Mouse (Mus musculus) hindbrain, embryonic 15.5 days (tissue): ENCODE measurements at regions not wholly inside any gene's neighbourhood (a gene's known extent, or its start where the extent isn't known, plus 50 kb on each side); places are given as distances from the start of the nearest gene placed in this dataset.
A peak's percentile ranks its signal among the peaks of the same experiment; 100 is the strongest.

ENCODE experiments used
- ATAC-seq: fragments of 200-750 bp; cut with Nextera tagmentation; 2 replicates; pipeline ENCODE4 v1.8.0; 2017; ENCODE audit warnings: low read depth, moderate number of reproducible peaks, moderate TSS enrichment; ENCODE audit not compliant: low FRiP score
- H3K27ac ChIP-seq: fragments of 300-500 bp; sonication (generic); replicated peaks from 2 replicates; pipeline ENCODE4 v1.5.1; 2015; ENCODE audit warnings: mild to moderate bottlenecking, inconsistent platforms
- H3K27me3 ChIP-seq: fragments of 300-500 bp; sonication (generic); 2 replicates; pipeline ENCODE4 v1.6.1; 2015; ENCODE audit warnings: control low read depth, inconsistent platforms
- H3K36me3 ChIP-seq: fragments of 300-500 bp; sonication (generic); 2 replicates; pipeline ENCODE4 v1.6.1; 2015; ENCODE audit warnings: control low read depth, inconsistent platforms
- H3K4me1 ChIP-seq: fragments of 300-500 bp; sonication (generic); replicated peaks from 2 replicates; pipeline ENCODE4 v1.6.1; 2015; ENCODE audit warnings: control low read depth, inconsistent platforms
- H3K4me2 ChIP-seq: fragments of 300-500 bp; sonication (generic); 2 replicates; pipeline ENCODE4 v1.6.1; 2015; ENCODE audit warnings: moderate library complexity, mild to moderate bottlenecking, inconsistent platforms
- H3K4me3 ChIP-seq: fragments of 300-500 bp; sonication (generic); 2 replicates; pipeline ENCODE4 v1.5.1; 2015; ENCODE audit warnings: mild to moderate bottlenecking, inconsistent platforms
- H3K9ac ChIP-seq: fragments of 300-500 bp; sonication (generic); 2 replicates; pipeline ENCODE4 v1.6.1; 2015; ENCODE audit warnings: inconsistent platforms
- H3K9me3 ChIP-seq: fragments of 300-500 bp; sonication (generic); 2 replicates; pipeline ENCODE4 v1.6.1; 2016; ENCODE audit warnings: control low read depth, inconsistent platforms
- WGBS: fragments of 180-500 bp; shearing (Covaris S2); methylation state at CpG from one replicate; pipeline ENCODE4 v1.1.7; 2015; 5-methylcytosine and 5-hydroxymethylcytosine counted together

DNA sequence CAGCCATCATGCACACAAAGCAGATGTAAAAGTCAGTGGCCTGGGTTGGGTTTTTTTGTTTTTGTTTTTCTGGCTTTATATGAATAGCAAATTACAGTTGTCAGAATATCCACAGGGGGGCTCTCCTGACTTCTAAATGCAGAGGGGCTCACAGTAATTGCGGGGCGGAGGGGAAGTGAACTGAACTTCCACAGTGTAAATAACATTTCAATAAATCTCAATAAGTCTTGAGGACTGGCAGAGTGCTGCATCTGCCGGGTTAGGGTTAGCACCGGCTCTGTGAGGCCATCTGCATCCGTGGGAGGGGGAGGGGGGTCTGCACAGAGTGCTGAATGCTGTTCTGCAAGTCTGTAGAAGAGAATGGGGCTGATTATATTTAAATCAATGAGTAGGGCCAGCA, 50.3 kb upstream of the Arl4c start:
- Histone ChIP-seq H3K27ac (no peak overlapping the region), H3K4me1 (peaks cover 18% of the 10 kb centered on the region), H3K4me2 (no peak overlapping the region), H3K27me3 (no peaks in the 10 kb centered on the region), H3K9me3 (no peaks in the 10 kb centered on the region), H3K9ac (no peak overlapping the region), H3K36me3 (no peaks in the 10 kb centered on the region), H3K4me3 (no peak overlapping the region)
- ATAC-seq, result 0 out of 2 replicates have a peak, but pooled peaks have one; percentile 59
- WGBS, result 6% methylated on average over 5 of the region's 5 CpGs

DNA sequence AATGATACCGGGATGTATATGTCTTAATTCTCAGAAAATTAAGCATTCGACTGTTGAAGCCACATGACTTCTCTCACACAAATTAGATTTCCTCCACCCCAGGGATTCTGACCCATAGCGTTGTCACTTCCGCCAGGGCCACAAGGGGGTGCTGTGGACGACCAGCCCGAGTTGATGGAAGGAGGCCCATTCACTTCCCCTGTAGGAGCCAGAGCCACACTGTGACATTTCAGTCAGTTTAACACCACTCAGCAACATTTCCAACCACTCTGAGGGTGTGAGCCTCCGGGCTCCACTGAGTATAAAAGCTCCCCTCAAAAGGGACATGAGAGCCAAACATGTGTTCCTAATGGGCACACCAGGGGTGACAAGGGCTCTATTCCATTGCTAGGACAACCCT, 54.6 kb upstream of the Arl4c start:
- H3K4me3 ChIP-seq, result no peak overlapping the region
- H3K27me3 ChIP-seq, result no peaks in the 10 kb centered on the region
- peaks cover 27% of the 10 kb centered on the region for H3K4me1 ChIP-seq
- H3K27ac ChIP-seq, result peak overlapping the region; percentile 49
- H3K9ac ChIP-seq, result no peak overlapping the region
- no peaks in the 10 kb centered on the region for H3K9me3 ChIP-seq
- H3K4me2 ChIP-seq, result no peak overlapping the region
- no peak for ATAC-seq
- H3K36me3 ChIP-seq, result no peaks in the 10 kb centered on the region
- WGBS, result 61% methylated on average over 7 of the region's 7 CpGs

DNA sequence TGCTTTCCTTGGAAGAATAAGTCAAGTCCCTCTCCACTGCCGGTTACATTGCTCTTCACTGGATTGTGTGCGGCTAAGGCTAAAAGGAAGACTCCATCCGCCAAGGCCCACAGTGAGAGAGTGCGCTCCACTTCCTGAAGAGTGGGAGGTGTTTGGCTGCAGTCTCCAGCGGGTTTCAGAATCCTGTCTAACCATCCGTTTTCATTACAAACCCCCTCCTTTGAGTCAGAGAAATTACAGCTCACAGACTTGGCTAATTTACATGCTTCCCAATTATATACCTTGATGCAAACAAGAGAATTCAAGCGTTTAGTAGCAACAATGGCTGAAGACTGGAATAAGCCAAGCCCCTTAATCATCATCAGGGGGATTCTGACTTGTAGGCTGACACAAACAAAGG, 55.1 kb upstream of the Arl4c start:
- 36% methylated on average over 7 of the region's 7 CpGs for WGBS
- H3K4me3 ChIP-seq, result no peak overlapping the region
- H3K27me3 ChIP-seq, result no peaks in the 10 kb centered on the region
- 0 out of 2 replicates have a peak, but pooled peaks have one; percentile 67 for ATAC-seq
- no peak overlapping the region for H3K9ac ChIP-seq
- H3K4me2 ChIP-seq, result no peak overlapping the region
- peaks cover 26% of the 10 kb centered on the region for H3K4me1 ChIP-seq
- no peaks in the 10 kb centered on the region for H3K9me3 ChIP-seq
- H3K36me3 ChIP-seq, result no peaks in the 10 kb centered on the region
- H3K27ac ChIP-seq, result peak overlapping the region; percentile 49

DNA sequence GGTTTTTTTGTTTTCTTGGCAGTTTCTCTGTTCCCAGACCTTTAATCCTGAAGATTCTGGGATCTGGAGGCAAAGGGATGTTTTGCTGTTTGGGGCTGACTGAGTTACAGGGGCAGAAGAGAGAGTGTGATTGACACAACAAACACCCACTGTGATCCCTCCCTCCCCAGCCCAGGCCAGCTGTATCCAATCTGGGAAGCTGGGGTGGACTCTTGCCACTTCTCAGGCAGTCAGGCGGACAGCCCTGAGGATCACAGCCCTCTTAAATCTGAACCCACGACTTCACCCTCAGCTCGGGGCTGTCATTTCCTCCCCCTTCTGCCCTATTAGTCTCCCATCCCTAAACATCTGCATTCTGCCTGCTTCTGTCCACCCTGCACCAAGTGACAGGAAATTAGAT, 55.7 kb upstream of the Arl4c start:
- Histone ChIP-seq H3K4me1 (peaks cover 22% of the 10 kb centered on the region), H3K4me2 (no peak overlapping the region), H3K9ac (no peak overlapping the region), H3K27me3 (no peaks in the 10 kb centered on the region), H3K9me3 (no peaks in the 10 kb centered on the region), H3K36me3 (no peaks in the 10 kb centered on the region), H3K27ac (peak overlapping the region; percentile 49), H3K4me3 (no peak overlapping the region)
- ATAC-seq, result no peak
- 30% methylated on average over 3 of the region's 3 CpGs for WGBS

DNA sequence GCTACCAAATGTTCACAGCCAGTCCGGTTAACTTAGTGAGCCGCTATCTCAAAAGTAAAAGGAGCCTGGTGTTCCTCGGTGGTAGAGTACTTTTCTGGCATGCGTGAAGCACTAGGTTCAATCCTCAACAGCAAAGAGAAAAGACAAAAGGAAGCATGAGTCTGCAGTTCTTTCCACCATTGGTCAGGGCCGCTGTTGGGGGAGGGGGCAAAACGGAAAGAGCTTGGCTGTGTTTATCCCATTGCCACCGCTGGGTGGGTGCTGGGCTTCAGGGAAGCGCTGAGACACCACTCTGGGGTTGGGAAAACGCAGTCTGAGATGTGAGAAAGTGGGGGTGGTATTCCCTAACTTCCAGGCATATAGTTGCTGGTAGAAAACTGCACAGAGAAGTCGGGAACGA, 58.6 kb upstream of the Arl4c start:
- WGBS, result 65% methylated on average over 11 of the region's 11 CpGs
- H3K36me3 ChIP-seq, result no peaks in the 10 kb centered on the region

DNA sequence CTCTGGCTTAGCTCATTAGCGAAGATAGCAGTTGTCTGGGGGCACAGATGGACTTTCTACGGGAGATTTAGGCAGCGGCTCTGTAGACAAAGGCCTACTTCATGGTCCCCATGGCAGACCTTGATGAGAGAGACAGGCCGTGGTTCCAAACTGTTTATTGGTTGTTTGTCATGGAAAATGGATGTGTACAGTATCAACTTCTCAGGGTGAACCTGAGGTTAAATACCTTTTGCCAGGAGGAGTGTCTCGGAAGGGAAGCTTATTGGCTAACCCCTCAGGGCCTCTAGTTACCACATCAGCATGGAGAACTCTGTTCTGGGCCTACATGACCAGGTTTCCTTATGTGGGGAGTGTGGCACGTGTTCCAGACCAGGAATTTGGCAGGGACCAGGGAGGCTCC, 59.1 kb upstream of the Arl4c start:
- Histone ChIP-seq H3K9ac (no peak overlapping the region), H3K4me3 (no peak overlapping the region), H3K27ac (no peak overlapping the region), H3K9me3 (no peaks in the 10 kb centered on the region), H3K36me3 (no peaks in the 10 kb centered on the region), H3K27me3 (no peaks in the 10 kb centered on the region), H3K4me2 (no peak overlapping the region), H3K4me1 (peaks cover 20% of the 10 kb centered on the region)
- no peak for ATAC-seq
- WGBS, result 67% methylated on average over 6 of the region's 6 CpGs

More for the DNA sequence above, 58.6 kb upstream of the Arl4c start:
- no peaks in the 10 kb centered on the region for H3K27me3 ChIP-seq
- no peak overlapping the region for H3K4me3 ChIP-seq
- H3K27ac ChIP-seq, result no peak overlapping the region
- no peak for ATAC-seq
- H3K4me2 ChIP-seq, result no peak overlapping the region
- H3K9ac ChIP-seq, result no peak overlapping the region
- H3K4me1 ChIP-seq, result peaks cover 22% of the 10 kb centered on the region
- no peaks in the 10 kb centered on the region for H3K9me3 ChIP-seq

DNA sequence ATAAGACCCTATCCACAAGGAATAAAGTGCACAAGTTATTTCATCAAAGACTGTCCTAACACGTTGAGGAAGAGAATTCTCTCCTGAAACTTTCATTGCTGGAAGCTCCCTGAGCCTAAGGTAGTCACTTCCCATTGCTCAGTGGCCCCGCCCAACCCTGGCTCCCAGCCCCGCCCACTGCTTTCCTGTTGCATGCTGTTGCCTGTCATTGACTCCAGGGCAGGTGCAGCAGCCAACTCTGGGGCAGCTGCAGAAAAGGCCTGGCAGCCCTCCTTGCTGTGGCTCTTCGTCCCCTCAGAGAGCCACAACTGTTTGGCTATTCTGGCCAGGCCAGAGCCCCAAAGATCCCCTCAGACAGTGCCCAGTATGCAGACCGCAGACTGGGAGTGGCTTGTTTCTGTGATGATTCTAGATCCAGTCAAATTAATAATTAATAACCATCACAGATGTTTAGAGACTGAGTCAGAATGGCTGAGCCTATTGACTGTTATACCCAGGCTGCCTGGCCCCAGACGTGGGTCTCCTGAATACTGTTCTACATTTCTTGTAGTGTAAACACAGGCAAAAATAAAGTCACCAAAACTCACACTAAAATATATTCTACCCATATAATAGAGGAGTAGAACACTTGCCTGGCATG, 61.8 kb upstream of the Arl4c start:
- WGBS, result 64% methylated on average over 6 of the region's 6 CpGs
- Histone ChIP-seq H3K9me3 (no peaks in the 10 kb centered on the region), H3K4me2 (no peak overlapping the region), H3K27me3 (no peaks in the 10 kb centered on the region), H3K27ac (no peak overlapping the region), H3K4me3 (no peak overlapping the region), H3K9ac (no peak overlapping the region), H3K4me1 (no peaks in the 10 kb centered on the region), H3K36me3 (no peaks in the 10 kb centered on the region)
- ATAC-seq, result no peak

DNA sequence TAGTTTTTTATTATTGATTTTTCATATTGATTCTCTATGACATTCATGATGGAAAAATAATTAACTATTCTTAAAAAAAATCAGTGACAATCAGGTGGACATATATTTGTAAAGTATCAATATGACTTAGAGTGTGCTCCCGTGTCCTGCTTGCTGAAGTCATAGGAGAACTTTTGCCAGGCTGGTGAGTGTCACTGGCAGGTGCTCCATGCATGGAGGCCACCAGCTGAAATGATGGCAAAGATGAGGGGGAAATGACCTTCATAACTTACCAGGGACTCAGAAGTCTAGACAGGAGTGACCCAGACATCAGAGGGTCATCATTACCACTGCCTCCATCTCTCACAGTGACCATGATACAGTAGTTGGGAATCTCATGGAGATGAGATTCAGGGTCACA, 62.5 kb upstream of the Arl4c start:
- WGBS, result 98% methylated on average over 1 of the region's 1 CpGs
- ATAC-seq, result no peak
- no peak overlapping the region for H3K4me3 ChIP-seq
- no peak overlapping the region for H3K9ac ChIP-seq
- H3K27me3 ChIP-seq, result no peaks in the 10 kb centered on the region
- H3K9me3 ChIP-seq, result no peaks in the 10 kb centered on the region
- no peak overlapping the region for H3K27ac ChIP-seq
- no peaks in the 10 kb centered on the region for H3K36me3 ChIP-seq
- no peaks in the 10 kb centered on the region for H3K4me1 ChIP-seq
- H3K4me2 ChIP-seq, result no peak overlapping the region

DNA sequence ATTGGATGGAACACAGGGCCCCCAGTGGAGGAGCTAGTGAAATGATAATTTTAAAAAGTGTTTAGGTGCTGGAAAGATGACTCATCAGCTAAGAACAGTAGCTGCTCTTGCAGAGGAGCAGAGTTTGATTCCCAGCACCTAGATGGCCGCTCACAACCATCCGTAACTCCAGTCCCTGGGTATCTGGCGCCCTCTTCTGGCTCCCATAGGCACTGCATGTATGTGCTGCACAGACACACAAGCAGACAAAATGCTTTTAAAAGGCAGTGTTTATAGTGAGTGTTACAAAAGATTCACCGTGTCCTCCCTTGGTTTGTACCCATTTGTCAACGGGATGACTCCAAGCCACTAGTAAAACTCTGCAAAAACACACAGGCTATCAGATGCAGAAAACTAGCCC, 75.0 kb upstream of the Arl4c start:
- Histone ChIP-seq H3K27ac (no peak overlapping the region), H3K36me3 (no peaks in the 10 kb centered on the region), H3K9me3 (no peaks in the 10 kb centered on the region), H3K27me3 (no peaks in the 10 kb centered on the region), H3K4me1 (no peaks in the 10 kb centered on the region), H3K4me2 (no peak overlapping the region), H3K9ac (no peak overlapping the region), H3K4me3 (no peak overlapping the region)
- no peak for ATAC-seq
- WGBS, result 95% methylated on average over 5 of the region's 5 CpGs

DNA sequence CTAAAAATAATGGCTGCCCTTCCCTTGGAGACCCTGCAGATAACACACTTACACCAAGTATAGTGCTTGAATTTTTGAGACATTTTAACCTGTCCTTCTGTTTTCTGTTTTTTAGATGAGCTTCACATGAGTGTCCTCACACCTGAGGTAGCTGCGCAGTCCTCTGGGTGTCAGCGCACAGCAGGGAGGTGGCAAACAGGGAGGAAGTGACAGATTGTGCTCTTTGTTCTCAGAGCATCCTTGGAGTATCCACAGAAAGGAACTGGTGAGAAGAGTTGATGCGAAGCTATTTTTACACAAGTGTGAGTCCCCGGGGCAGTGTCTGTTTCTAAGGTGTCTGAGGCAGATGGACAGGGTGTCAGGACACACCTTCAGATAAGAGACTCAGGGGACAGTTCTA, 78.2 kb upstream of the Arl4c start:
- Histone ChIP-seq H3K9ac (no peak overlapping the region), H3K4me3 (no peak overlapping the region), H3K36me3 (no peaks in the 10 kb centered on the region), H3K4me1 (0 out of 2 replicates have a peak, but pooled peaks cover 2% of the 10 kb centered on the region), H3K27me3 (no peaks in the 10 kb centered on the region), H3K4me2 (no peak overlapping the region), H3K9me3 (no peaks in the 10 kb centered on the region), H3K27ac (no peak overlapping the region)
- 83% methylated on average over 4 of the region's 4 CpGs for WGBS
- ATAC-seq, result no peak

DNA sequence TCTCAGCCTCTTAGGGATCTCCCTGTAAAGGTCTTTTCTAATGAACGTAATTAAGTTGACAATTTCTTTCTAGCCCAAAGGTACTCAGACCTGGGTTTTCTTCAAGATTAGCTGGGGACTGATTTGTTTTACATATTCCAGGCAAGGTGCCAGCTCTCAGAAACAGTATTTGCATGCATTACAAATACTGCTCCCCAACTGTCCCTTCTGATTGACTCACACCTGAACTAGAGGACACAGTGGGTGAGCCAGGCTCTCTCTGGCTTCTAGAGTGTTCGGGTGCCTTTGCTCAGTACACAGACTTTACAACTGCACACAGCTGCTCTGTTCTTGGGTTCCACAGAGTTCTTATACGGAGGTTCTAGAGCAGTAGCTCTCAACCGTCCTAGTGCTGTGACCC, 81.1 kb upstream of the Arl4c start:
- H3K4me3 ChIP-seq, result no peak overlapping the region
- no peak overlapping the region for H3K27ac ChIP-seq
- no peak for ATAC-seq
- 0 out of 2 replicates have a peak, but pooled peaks cover 2% of the 10 kb centered on the region for H3K4me1 ChIP-seq
- no peaks in the 10 kb centered on the region for H3K9me3 ChIP-seq
- no peak overlapping the region for H3K9ac ChIP-seq
- H3K27me3 ChIP-seq, result no peaks in the 10 kb centered on the region
- WGBS, result 77% methylated on average over 4 of the region's 4 CpGs
- no peak overlapping the region for H3K4me2 ChIP-seq
- no peaks in the 10 kb centered on the region for H3K36me3 ChIP-seq

DNA sequence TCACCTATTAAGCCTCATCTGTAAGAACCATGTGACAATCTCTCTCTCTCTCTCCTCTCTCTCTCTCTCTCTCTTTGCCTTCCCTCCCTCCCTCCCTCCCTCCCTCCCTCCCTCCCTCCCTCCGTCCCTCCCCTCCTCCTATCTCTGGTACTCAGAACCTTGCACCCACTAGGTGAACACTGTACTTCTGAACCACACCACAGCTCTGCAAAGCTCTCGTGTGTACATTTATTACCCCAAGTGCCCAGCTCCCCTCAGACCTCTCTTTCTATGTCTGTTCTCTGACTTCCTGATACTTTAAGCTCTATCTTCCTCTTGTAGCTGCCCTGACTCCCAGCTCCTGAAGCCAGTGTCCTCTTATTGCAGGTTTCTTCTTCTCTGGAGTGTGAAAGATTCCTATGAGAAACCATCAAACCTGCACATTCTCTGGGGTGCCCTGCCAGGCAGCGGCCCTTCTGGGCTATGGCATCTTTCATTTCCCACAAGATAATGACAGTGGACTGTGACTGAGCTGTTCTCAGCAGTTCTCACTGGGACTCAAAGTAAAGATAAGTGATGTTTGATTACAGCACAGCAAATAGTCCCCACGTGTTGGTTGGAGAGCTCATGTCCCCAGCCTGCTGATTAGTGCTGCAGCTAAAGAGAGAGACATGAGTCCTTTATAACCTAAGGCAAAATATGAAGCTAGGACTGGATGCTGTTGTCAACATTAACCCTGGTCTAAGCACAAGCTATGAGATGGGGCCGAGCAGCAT, 83.0 kb upstream of the Arl4c start:
- H3K4me2 ChIP-seq, result no peak overlapping the region
- H3K9ac ChIP-seq, result no peak overlapping the region
- H3K4me3 ChIP-seq, result no peak overlapping the region
- H3K27me3 ChIP-seq, result no peaks in the 10 kb centered on the region
- no peaks in the 10 kb centered on the region for H3K9me3 ChIP-seq
- H3K36me3 ChIP-seq, result no peaks in the 10 kb centered on the region
- ATAC-seq, result no peak
- H3K4me1 ChIP-seq, result 0 out of 2 replicates have a peak, but pooled peaks cover 2% of the 10 kb centered on the region
- WGBS, result 54% methylated on average over 4 of the region's 5 CpGs
- H3K27ac ChIP-seq, result no peak overlapping the region
